Mouse (Mus musculus) CH12.LX (cell line): ENCODE results near the gene Nol9. TPM values are rescaled to one million over a fixed set of nuclear protein-coding genes. Genes with fewer than 3 reads are reported as not detected.

Experiments used
- DNase-seq: peaks from one replicate; pipeline ENCODE4 v3.0.0-alpha.2; 2013; ENCODE audit errors: extremely low read depth
- H3K27ac ChIP-seq: 2 replicates; pipeline ENCODE4 v1.5.1; 2012; ENCODE audit warnings: low read depth, mild to moderate bottlenecking, control low read depth, moderate library complexity; ENCODE audit not compliant: insufficient read depth
- H3K27me3 ChIP-seq: replicated peaks from 2 replicates; pipeline ENCODE3; 2012; ENCODE audit warnings: inconsistent platforms
- H3K36me3 ChIP-seq, 2 experiments: replicated peaks in 1 of 2; 2 replicates each; pipeline versions ENCODE3 to v1.6.1; 2012; ENCODE audit warnings: inconsistent platforms in 1 of 2, low read length in 1 of 2, mild to moderate bottlenecking in 1 of 2, mixed read lengths in 1 of 2, moderate library complexity in 1 of 2; ENCODE audit not compliant: control insufficient read depth in 1 of 2, insufficient read depth in 1 of 2
- H3K4me1 ChIP-seq, 2 experiments: 2 replicates each; pipeline ENCODE4 v1.6.1; 2012; ENCODE audit warnings: inconsistent platforms in 1 of 2, moderate library complexity in 1 of 2; ENCODE audit not compliant: insufficient read depth in 2 of 2, control insufficient read depth in 1 of 2
- H3K4me2 ChIP-seq: 2 replicates; pipeline ENCODE4 v1.6.1; 2012; ENCODE audit warnings: low read depth, mild to moderate bottlenecking, control low read depth; ENCODE audit not compliant: poor library complexity, insufficient read depth, severe bottlenecking
- H3K4me3 ChIP-seq, 3 experiments: fragments of 150-350 bp in 1 of 3; sonication (generic) in 1 of 3; replicated peaks in 1 of 3; 2 replicates each; pipeline versions ENCODE3 to v1.5.1; 2011 to 2012; ENCODE audit warnings: low read depth in 2 of 3, low read length in 2 of 3, mild to moderate bottlenecking in 2 of 3, moderate library complexity in 2 of 3, control low read depth in 1 of 3, improper control_type of control experiment in 1 of 3, inconsistent platforms in 1 of 3, mixed read lengths in 1 of 3; ENCODE audit not compliant: poor library complexity in 1 of 3
- H3K79me2 ChIP-seq: replicated peaks from 2 replicates; pipeline ENCODE4 v1.6.1; 2012; ENCODE audit warnings: mild to moderate bottlenecking, moderate library complexity; ENCODE audit not compliant: control insufficient read depth, poor library complexity, insufficient read depth, severe bottlenecking; ENCODE audit errors: extremely low read depth
- H3K9ac ChIP-seq: 2 replicates; pipeline ENCODE4 v1.6.1; 2012; ENCODE audit warnings: low read depth, mild to moderate bottlenecking, control low read depth, moderate library complexity; ENCODE audit not compliant: insufficient read depth
- H3K9me3 ChIP-seq: replicated peaks from 2 replicates; pipeline ENCODE3; 2012; ENCODE audit warnings: low read length, inconsistent platforms, mixed read lengths
- ELF1 ChIP-seq: IDR thresholded peaks from 2 replicates; pipeline ENCODE4 v1.6.1; 2014; ENCODE audit warnings: low read depth, mild to moderate bottlenecking, inconsistent platforms, low read length, improper control_type of control experiment
- GABPA ChIP-seq: IDR thresholded peaks from 2 replicates; pipeline ENCODE4 v1.6.1; 2012; ENCODE audit warnings: low read depth, low read length, improper control_type of control experiment, inconsistent platforms; ENCODE audit not compliant: insufficient replicate concordance
- HCFC1 ChIP-seq: IDR thresholded peaks from 2 replicates; pipeline ENCODE4 v1.6.1; 2012; ENCODE audit warnings: low read depth, mild to moderate bottlenecking, inconsistent platforms, low read length, improper control_type of control experiment
- JUND ChIP-seq: conservative IDR thresholded peaks from 2 replicates; pipeline ENCODE4 v1.6.1; 2011; ENCODE audit warnings: low read depth, low read length, improper control_type of control experiment
- KAT2A ChIP-seq: IDR thresholded peaks from 2 replicates; pipeline ENCODE4 v1.6.1; 2012; ENCODE audit warnings: low read length, improper control_type of control experiment, inconsistent platforms; ENCODE audit not compliant: insufficient replicate concordance
- MAZ ChIP-seq: IDR thresholded peaks from 2 replicates; pipeline ENCODE4 v1.6.1; 2012; ENCODE audit warnings: low read depth, mild to moderate bottlenecking, inconsistent platforms, low read length, improper control_type of control experiment, moderate library complexity
- MYC ChIP-seq: IDR thresholded peaks from 2 replicates; pipeline ENCODE4 v1.6.1; 2011; ENCODE audit warnings: low read depth, mild to moderate bottlenecking, improper control_type of control experiment, low read length
- NELFE ChIP-seq: IDR thresholded peaks from 2 replicates; pipeline ENCODE4 v1.6.1; 2011; ENCODE audit warnings: low read depth, low read length, improper control_type of control experiment
- NRF1 ChIP-seq: IDR thresholded peaks from 2 replicates; pipeline ENCODE4 v1.6.1; 2014; ENCODE audit warnings: low read depth, mild to moderate bottlenecking, inconsistent platforms, low read length, improper control_type of control experiment, moderate library complexity
- PAX5 ChIP-seq: IDR thresholded peaks from 2 replicates; pipeline ENCODE4 v1.6.1; 2012; ENCODE audit warnings: low read length, inconsistent platforms, mixed read lengths
- RCOR1 ChIP-seq: conservative IDR thresholded peaks from 2 replicates; pipeline ENCODE4 v1.6.1; 2012; ENCODE audit warnings: low read depth, mild to moderate bottlenecking, inconsistent platforms, low read length, improper control_type of control experiment
- SMC3 ChIP-seq: IDR thresholded peaks from 2 replicates; pipeline ENCODE4 v1.6.1; 2011; ENCODE audit warnings: low read depth, low read length, improper control_type of control experiment
- USF1 ChIP-seq: IDR thresholded peaks from 2 replicates; pipeline ENCODE4 v1.6.1; 2014; ENCODE audit warnings: low read depth, mild to moderate bottlenecking, inconsistent platforms, low read length, improper control_type of control experiment
- USF2 ChIP-seq: conservative IDR thresholded peaks from 2 replicates; pipeline ENCODE4 v1.6.1; 2011; ENCODE audit warnings: low read depth, low read length, improper control_type of control experiment
- ZMIZ1 ChIP-seq: IDR thresholded peaks from 2 replicates; pipeline ENCODE4 v1.6.1; 2012; ENCODE audit warnings: low read depth, mild to moderate bottlenecking, inconsistent platforms, low read length, improper control_type of control experiment
- ZNF384 ChIP-seq: IDR thresholded peaks from 2 replicates; pipeline ENCODE4 v1.6.1; 2012; ENCODE audit warnings: low read depth, low read length, improper control_type of control experiment, inconsistent platforms
- dilution Hi-C: fragments of 300-500 bp; cut with MboI; formaldehyde crosslinking; loops from 2 replicates; pipeline ENCODE4 v1.14.3; 2020; ENCODE audit warnings: low sequenced_read_pairs; ENCODE audit not compliant: extremely low pct_unique_long_range_greater_than_20kb, extremely low pct_ligation_motif_present
- in situ Hi-C: fragments of 300-500 bp; cut with MboI; formaldehyde crosslinking; loops from 3 replicates; pipeline ENCODE4 v1.14.3; 2019; ENCODE audit warnings: low sequenced_read_pairs, low pct_ligation_motif_present, low pct_unique_long_range_greater_than_20kb, mixed read lengths
- polyA plus RNA-seq: library from polyadenylated mRNA; unstranded; fragments of >175 nt; gene quantifications from 2 replicates; pipeline ENCODE4 v1.2.1, GENCODE M21; 2012; ENCODE audit warnings: low read depth; ENCODE audit not compliant: insufficient read length
- total RNA-seq, 2 experiments: library from RNA; depleted of rRNA; stranded (reverse); fragments of 300-350 nt in 1 of 2; fragments of >200 nt in 1 of 2; gene quantifications; 2 replicates each; pipeline ENCODE4 v1.2.3; 2012 to 2014

The Nol9 gene
- total and polyA plus RNA-seq, 3 experiments: 44.7 to 60.5 (median 44.8) TPM

DNA sequence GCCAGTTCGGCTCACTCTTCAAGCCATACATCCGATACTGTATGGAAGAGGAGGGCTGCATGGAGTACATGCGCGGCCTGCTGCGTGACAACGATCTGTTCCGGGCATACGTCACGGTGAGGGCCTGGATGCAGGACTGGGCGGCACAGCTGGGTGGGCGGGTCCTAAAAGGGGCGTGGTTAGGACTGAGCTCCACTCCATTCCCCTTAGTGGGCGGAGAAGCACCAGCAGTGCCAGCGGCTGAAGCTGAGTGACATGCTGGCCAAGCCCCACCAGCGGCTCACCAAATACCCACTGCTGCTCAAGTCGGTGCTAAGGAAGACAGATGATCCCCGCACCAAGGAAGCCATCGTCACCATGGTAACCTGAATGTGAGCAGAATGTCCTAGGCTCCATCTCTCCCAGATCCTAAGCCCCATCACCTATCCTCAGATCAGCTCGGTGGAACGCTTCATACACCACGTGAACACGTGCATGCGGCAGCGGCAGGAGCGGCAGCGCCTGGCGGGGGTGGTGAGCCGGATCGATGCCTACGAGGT is 68.9 kb downstream of the Nol9 start:
- peaks cover 0 to 3% of the 10 kb centered on the region in 2 experiments for H3K36me3 ChIP-seq
- H3K9ac ChIP-seq: no peak overlapping the region
- no peaks in the 10 kb centered on the region for H3K9me3 ChIP-seq
- TF ChIP-seq USF1 (no peak), KAT2A (no peak), USF2 (no peak), ELF1 (no peak), GABPA (no peak), PAX5 (no peak), ZNF384 (no peak), RCOR1 (no peak), NRF1 (no peak), ZMIZ1 (no peak)
- no peak for DNase-seq
- H3K27ac ChIP-seq: no peak overlapping the region
- dilution Hi-C loops (no loop called here), in situ Hi-C loops (no loop called here)
- H3K79me2 ChIP-seq: no peaks in the 10 kb centered on the region
- no peak overlapping the region for H3K4me3 ChIP-seq
- peaks cover 68% of the 10 kb centered on the region for H3K27me3 ChIP-seq
- no peak overlapping the region for H3K4me2 ChIP-seq
- peaks cover 0 to 12% of the 10 kb centered on the region in 2 experiments; a peak in 1 of 4 replicates for H3K4me1 ChIP-seq

DNA sequence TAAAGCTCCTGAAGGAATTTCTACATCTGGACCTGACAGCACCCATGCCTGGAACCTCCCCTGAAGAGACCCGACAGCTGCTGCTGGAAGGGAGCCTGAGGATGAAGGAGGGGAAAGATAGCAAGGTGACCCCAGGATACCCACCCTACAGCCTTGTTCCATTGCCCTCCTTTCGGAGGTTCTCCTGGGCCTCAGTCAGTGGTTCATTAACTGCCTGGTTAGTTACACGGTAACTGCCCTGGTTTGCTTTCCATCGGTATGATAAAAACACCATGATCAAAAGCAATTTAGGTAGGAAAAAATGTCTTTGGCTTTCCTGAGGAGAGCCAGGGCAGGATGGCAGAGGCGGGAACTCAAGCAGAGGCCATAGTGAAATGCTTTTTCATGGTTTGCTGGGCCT is 69.6 kb downstream of the Nol9 start:
- Histone ChIP-seq H3K27ac (no peak overlapping the region), H3K27me3 (peaks cover 66% of the 10 kb centered on the region), H3K4me3 (no peak overlapping the region), H3K9ac (no peak overlapping the region), H3K79me2 (no peaks in the 10 kb centered on the region), H3K9me3 (peaks cover under 1% of the 10 kb centered on the region), H3K4me2 (no peak overlapping the region), H3K4me1 (0 out of 4 replicates have a peak, but pooled peaks cover 0 to 8% of the 10 kb centered on the region in 2 experiments), H3K36me3 (peaks cover 0 to 3% of the 10 kb centered on the region in 2 experiments)
- no peak for TF ChIP-seq MYC
- TF ChIP-seq NELFE: no peak
- TF ChIP-seq NRF1: no peak
- no peak for TF ChIP-seq PAX5
- no peak for TF ChIP-seq SMC3
- TF ChIP-seq HCFC1: no peak
- no peak for TF ChIP-seq JUND
- no peak for TF ChIP-seq KAT2A
- no peak for TF ChIP-seq MAZ
- dilution Hi-C loops (no loop called here), in situ Hi-C loops (no loop called here)
- no peak for DNase-seq
